Mouse (Mus musculus): ENCODE results near the gene Nanos2. TPM values are rescaled to one million over a fixed set of nuclear protein-coding genes. Genes with fewer than 3 reads are reported as not detected.

Nanos2 gene
- polyA plus RNA-seq, 1 experiment from 2014 or later = not detected

- no peaks in the 10 kb centered on the region for H3K9me3 ChIP-seq (ENCODE audit: control insufficient read depth)
- H3K9ac ChIP-seq (ENCODE audit: low read depth, low read length) = no peak overlapping the region
- H3K4me3 ChIP-seq (ENCODE audit: low read depth, low read length) = no peak overlapping the region
- H3K4me1 ChIP-seq (replicated peaks; ENCODE audit: control insufficient read depth, insufficient read depth, low read length) = peaks cover 13% of the 10 kb centered on the region; the same call in 1 of the 2 replicates
- no peak for TF ChIP-seq CTCF (IDR thresholded peaks at IDR 0.05; ENCODE audit: low read depth)
- 71% methylated on average over 7 of the region's 7 CpGs for WGBS
- ATAC-seq = no peak
- peaks cover 6% of the 10 kb centered on the region; the same call in 1 of the 2 replicates for H3K36me3 ChIP-seq (ENCODE audit: control insufficient read depth, insufficient read depth)
- H3K4me2 ChIP-seq (replicated peaks; ENCODE audit: low read depth) = no peak overlapping the region
- no peak overlapping the region for H3K27ac ChIP-seq (ENCODE audit: low read depth, low read length)
- H3K27me3 ChIP-seq (replicated peaks; ENCODE audit: control insufficient read depth, insufficient read depth, low read length) = no peaks in the 10 kb centered on the region
These were observed 23.4 kb downstream of the Nanos2 start for GRCm38 (mm10) chr7:19010581-19010980.

- Histone ChIP-seq H3K9me3 (ENCODE audit: control insufficient read depth) (no peaks in the 10 kb centered on the region), H3K36me3 (ENCODE audit: control insufficient read depth, insufficient read depth) (no peaks in the 10 kb centered on the region; the same call in 1 of the 2 replicates), H3K4me2 (replicated peaks; ENCODE audit: low read depth) (peak overlapping the region; percentile 67), H3K27ac (ENCODE audit: low read depth, low read length) (peak overlapping the region; percentile 35), H3K27me3 (replicated peaks; ENCODE audit: control insufficient read depth, insufficient read depth, low read length) (no peaks in the 10 kb centered on the region), H3K4me1 (replicated peaks; ENCODE audit: control insufficient read depth, insufficient read depth, low read length) (0 out of 2 replicates have a peak, but pooled peaks cover 5% of the 10 kb centered on the region), H3K4me3 (ENCODE audit: low read depth, low read length) (peak overlapping the region; percentile 33), H3K9ac (ENCODE audit: low read depth, low read length) (peak overlapping the region; percentile 63)
- TF ChIP-seq CTCF (IDR thresholded peaks at IDR 0.05; ENCODE audit: low read depth) = no peak
- peak; percentile 19 for ATAC-seq
- WGBS = 3% methylated on average over 29 of the region's 31 CpGs
These were observed 24.9 kb downstream of the Nanos2 start for GRCm38 (mm10) chr7:19012025-19012621.

GRCm38 (mm10) chr7:19012882-19013281 is 25.7 kb downstream of the Nanos2 start:
- H3K4me2 ChIP-seq (replicated peaks; ENCODE audit: low read depth) = peak overlapping the region; percentile 67; the same call in 1 of the 2 replicates
- no peak for TF ChIP-seq CTCF (IDR thresholded peaks at IDR 0.05; ENCODE audit: low read depth)
- 31% methylated on average over 2 of the region's 2 CpGs for WGBS
- no peaks in the 10 kb centered on the region for H3K27me3 ChIP-seq (replicated peaks; ENCODE audit: control insufficient read depth, insufficient read depth, low read length)
- ATAC-seq = no peak
- no peaks in the 10 kb centered on the region; the same call in 1 of the 2 replicates for H3K36me3 ChIP-seq (ENCODE audit: control insufficient read depth, insufficient read depth)
- no peak overlapping the region for H3K27ac ChIP-seq (ENCODE audit: low read depth, low read length)
- no peak overlapping the region for H3K9ac ChIP-seq (ENCODE audit: low read depth, low read length)
- H3K4me1 ChIP-seq (replicated peaks; ENCODE audit: control insufficient read depth, insufficient read depth, low read length) = 0 out of 2 replicates have a peak, but pooled peaks cover 5% of the 10 kb centered on the region
- H3K4me3 ChIP-seq (ENCODE audit: low read depth, low read length) = no peak overlapping the region
- no peaks in the 10 kb centered on the region for H3K9me3 ChIP-seq (ENCODE audit: control insufficient read depth)

- ATAC-seq = no peak
- Histone ChIP-seq H3K4me1 (replicated peaks; ENCODE audit: control insufficient read depth, insufficient read depth, low read length) (0 out of 2 replicates have a peak, but pooled peaks cover 5% of the 10 kb centered on the region), H3K9me3 (ENCODE audit: control insufficient read depth) (no peaks in the 10 kb centered on the region), H3K4me2 (replicated peaks; ENCODE audit: low read depth) (no peak overlapping the region), H3K4me3 (ENCODE audit: low read depth, low read length) (no peak overlapping the region), H3K27ac (ENCODE audit: low read depth, low read length) (no peak overlapping the region), H3K9ac (ENCODE audit: low read depth, low read length) (no peak overlapping the region), H3K27me3 (replicated peaks; ENCODE audit: control insufficient read depth, insufficient read depth, low read length) (no peaks in the 10 kb centered on the region), H3K36me3 (ENCODE audit: control insufficient read depth, insufficient read depth) (no peaks in the 10 kb centered on the region; the same call in 1 of the 2 replicates)
- WGBS = 80% methylated on average over 15 of the region's 15 CpGs
- TF ChIP-seq CTCF (IDR thresholded peaks at IDR 0.05; ENCODE audit: low read depth) = peak; percentile 15; the same call in 1 of the 2 replicates
These were observed 27.3 kb downstream of the Nanos2 start for GRCm38 (mm10) chr7:19014452-19014851.

GRCm38 (mm10) chr7:19016042-19016441 is 28.8 kb downstream of the Nanos2 start:
- Histone ChIP-seq H3K27me3 (replicated peaks; ENCODE audit: control insufficient read depth, insufficient read depth, low read length) (no peaks in the 10 kb centered on the region), H3K4me1 (replicated peaks; ENCODE audit: control insufficient read depth, insufficient read depth, low read length) (0 out of 2 replicates have a peak, but pooled peaks cover 3% of the 10 kb centered on the region), H3K9me3 (ENCODE audit: control insufficient read depth) (no peaks in the 10 kb centered on the region), H3K27ac (ENCODE audit: low read depth, low read length) (no peak overlapping the region), H3K36me3 (ENCODE audit: control insufficient read depth, insufficient read depth) (no peaks in the 10 kb centered on the region; the same call in 1 of the 2 replicates), H3K4me3 (ENCODE audit: low read depth, low read length) (no peak overlapping the region), H3K9ac (ENCODE audit: low read depth, low read length) (no peak overlapping the region), H3K4me2 (replicated peaks; ENCODE audit: low read depth) (no peak overlapping the region)
- TF ChIP-seq CTCF (IDR thresholded peaks at IDR 0.05; ENCODE audit: low read depth) = no peak
- no peak for ATAC-seq
- 76% methylated on average over 4 of the region's 4 CpGs for WGBS

- H3K4me2 ChIP-seq (replicated peaks; ENCODE audit: low read depth) = no peak overlapping the region
- 0 out of 2 replicates have a peak, but pooled peaks cover 2% of the 10 kb centered on the region for H3K4me1 ChIP-seq (replicated peaks; ENCODE audit: control insufficient read depth, insufficient read depth, low read length)
- no peak for ATAC-seq
- H3K9me3 ChIP-seq (ENCODE audit: control insufficient read depth) = no peaks in the 10 kb centered on the region
- WGBS = 88% methylated on average over 7 of the region's 7 CpGs
- no peaks in the 10 kb centered on the region; the same call in 1 of the 2 replicates for H3K36me3 ChIP-seq (ENCODE audit: control insufficient read depth, insufficient read depth)
- H3K9ac ChIP-seq (ENCODE audit: low read depth, low read length) = no peak overlapping the region
- no peak overlapping the region for H3K27ac ChIP-seq (ENCODE audit: low read depth, low read length)
- H3K4me3 ChIP-seq (ENCODE audit: low read depth, low read length) = no peak overlapping the region
- 0 out of 2 replicates have a peak, but pooled peaks cover 3% of the 10 kb centered on the region for H3K27me3 ChIP-seq (replicated peaks; ENCODE audit: control insufficient read depth, insufficient read depth, low read length)
- no peak for TF ChIP-seq CTCF (IDR thresholded peaks at IDR 0.05; ENCODE audit: low read depth)
These were observed 30.7 kb downstream of the Nanos2 start for GRCm38 (mm10) chr7:19017909-19018308.
